Mouse (Mus musculus) left cerebral cortex, adult 2 months (tissue): ENCODE data around the gene Slc26a9. TPM values are rescaled to one million over a fixed set of nuclear protein-coding genes. Genes with fewer than 3 reads are reported as not detected.
A peak's percentile ranks its signal among the peaks of the same experiment; 100 is the strongest.

Source experiments
- DNase-seq, 2 experiments: peaks; one replicate each; pipeline ENCODE4 v3.0.0; 2021 to 2022; ENCODE audit warnings: low spot score in 2 of 2, mixed read lengths in 1 of 2; ENCODE audit errors: extremely low spot score in 1 of 2
- H3K27ac ChIP-seq: fragments of 200-600 bp; 2 replicates; pipeline ENCODE4 v1.8.1; 2022
- H3K4me3 ChIP-seq: fragments of 200-600 bp; 2 replicates; pipeline ENCODE4 v1.8.1; 2022
- CTCF ChIP-seq: fragments of 200-600 bp; IDR thresholded peaks from 2 replicates; pipeline ENCODE4 v1.8.1; 2022; ENCODE audit warnings: antibody characterized with exemption, mild to moderate bottlenecking, moderate library complexity
- intact Hi-C: fragments of 180-260 bp; cut with DNase I; formaldehyde crosslinking; loops from one replicate; pipeline ENCODE4 v1.15.1; 2025
- total RNA-seq, 2 experiments: library from RNA; stranded (reverse); gene quantifications; 2 replicates each; pipeline ENCODE4 v1.2.3; 2021

Gene Slc26a9
- total RNA-seq, 2 experiments from 2014 or later: 0.09 TPM; not detected in 1

DNA sequence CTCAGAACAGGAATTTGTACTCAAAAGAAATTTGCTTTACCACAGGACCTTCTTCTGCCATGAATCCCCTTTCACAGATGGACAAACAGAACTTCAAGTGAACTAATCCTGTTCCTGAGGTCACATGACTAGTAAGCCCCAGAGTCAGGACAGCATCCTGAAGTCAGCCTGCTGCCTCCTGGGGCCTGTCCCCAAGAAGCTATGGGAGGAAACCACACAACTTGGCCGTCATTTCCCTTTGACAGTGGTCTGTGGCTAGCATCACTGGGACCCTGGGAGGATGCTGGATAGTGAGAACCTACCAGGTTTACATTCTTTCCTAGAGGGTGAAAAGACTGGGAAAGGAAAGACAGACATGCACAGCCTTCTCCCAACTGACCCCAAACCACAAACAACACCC is 5.1 kb upstream of the Slc26a9 start:
- intact Hi-C loops: no loop called here

DNA sequence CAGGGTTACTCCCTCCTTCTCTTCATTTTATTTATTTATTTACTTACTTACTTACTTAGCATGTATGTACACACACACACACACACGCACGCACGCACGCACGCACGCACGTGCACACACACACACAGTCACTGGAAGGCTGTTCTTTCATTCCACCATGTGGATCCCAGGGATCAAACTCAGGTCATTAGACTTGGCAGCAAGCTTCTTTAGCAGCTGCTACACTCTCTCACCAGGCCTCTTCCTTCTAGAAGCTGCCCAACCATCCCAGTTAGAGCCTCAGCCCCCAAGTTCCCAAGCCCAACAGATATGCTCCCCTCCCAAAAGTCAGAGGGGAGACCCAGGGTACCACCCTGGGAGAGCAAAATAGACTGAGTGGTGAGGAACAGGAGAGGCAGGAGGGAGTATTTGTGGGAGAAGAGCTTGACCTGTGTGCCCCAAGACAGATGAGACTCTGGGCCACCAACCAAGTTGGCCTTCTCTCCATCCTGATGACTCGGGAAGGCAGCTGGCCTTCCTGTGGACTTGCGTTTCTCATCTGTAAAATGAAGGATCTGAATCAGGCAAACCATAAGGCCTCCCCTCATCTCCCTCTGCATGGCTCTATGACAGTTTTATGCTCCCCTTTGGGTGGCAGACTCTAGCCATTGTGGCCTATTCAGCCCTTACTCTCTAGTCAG is 4.2 kb upstream of the Slc26a9 start:
- DNase-seq: no peak
- intact Hi-C loops: no loop called here
- H3K27ac ChIP-seq: no peak overlapping the region
- TF ChIP-seq CTCF: no peak
- H3K4me3 ChIP-seq: no peak overlapping the region

More for the DNA sequence above, 5.1 kb upstream of the Slc26a9 start:
- no peak overlapping the region for H3K4me3 ChIP-seq
- DNase-seq: no peak
- H3K27ac ChIP-seq: no peak overlapping the region
- TF ChIP-seq CTCF: no peak

- intact Hi-C loops: no loop called here
- no peak for TF ChIP-seq CTCF
- Histone ChIP-seq H3K27ac (no peak overlapping the region), H3K4me3 (no peak overlapping the region)
- DNase-seq: no peak
Measured at GRCm38 (mm10) chr1:131745391-131745790, 1.6 kb downstream of the Slc26a9 start.

- no peak overlapping the region for H3K27ac ChIP-seq
- H3K4me3 ChIP-seq: no peak overlapping the region
- no peak for TF ChIP-seq CTCF
- intact Hi-C loops: no loop called here
- no peak for DNase-seq
Measured at GRCm38 (mm10) chr1:131747761-131748160, 3.9 kb downstream of the Slc26a9 start.

DNA sequence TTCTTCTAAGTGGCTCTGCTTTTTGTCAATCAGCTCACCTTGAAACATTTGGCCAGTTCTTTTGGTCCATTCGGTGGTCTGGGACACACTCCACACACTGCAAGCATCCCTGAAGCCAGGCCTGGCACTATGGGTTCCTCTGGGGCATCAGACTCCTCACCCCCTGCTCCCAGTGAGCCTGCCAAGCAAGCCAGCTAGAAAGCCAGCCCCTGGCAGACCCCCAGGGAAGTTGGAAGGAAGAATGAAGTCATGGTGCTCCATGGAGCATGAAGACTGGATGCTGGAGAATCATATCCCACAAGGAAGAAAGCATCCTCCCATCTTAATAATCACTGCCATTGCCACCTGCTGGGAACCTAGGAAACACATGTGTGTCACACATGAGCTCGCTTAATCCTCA is 4.8 kb downstream of the Slc26a9 start:
- Histone ChIP-seq H3K27ac (no peak overlapping the region), H3K4me3 (no peak overlapping the region)
- no peak for DNase-seq
- intact Hi-C loops: no loop called here
- no peak for TF ChIP-seq CTCF

DNA sequence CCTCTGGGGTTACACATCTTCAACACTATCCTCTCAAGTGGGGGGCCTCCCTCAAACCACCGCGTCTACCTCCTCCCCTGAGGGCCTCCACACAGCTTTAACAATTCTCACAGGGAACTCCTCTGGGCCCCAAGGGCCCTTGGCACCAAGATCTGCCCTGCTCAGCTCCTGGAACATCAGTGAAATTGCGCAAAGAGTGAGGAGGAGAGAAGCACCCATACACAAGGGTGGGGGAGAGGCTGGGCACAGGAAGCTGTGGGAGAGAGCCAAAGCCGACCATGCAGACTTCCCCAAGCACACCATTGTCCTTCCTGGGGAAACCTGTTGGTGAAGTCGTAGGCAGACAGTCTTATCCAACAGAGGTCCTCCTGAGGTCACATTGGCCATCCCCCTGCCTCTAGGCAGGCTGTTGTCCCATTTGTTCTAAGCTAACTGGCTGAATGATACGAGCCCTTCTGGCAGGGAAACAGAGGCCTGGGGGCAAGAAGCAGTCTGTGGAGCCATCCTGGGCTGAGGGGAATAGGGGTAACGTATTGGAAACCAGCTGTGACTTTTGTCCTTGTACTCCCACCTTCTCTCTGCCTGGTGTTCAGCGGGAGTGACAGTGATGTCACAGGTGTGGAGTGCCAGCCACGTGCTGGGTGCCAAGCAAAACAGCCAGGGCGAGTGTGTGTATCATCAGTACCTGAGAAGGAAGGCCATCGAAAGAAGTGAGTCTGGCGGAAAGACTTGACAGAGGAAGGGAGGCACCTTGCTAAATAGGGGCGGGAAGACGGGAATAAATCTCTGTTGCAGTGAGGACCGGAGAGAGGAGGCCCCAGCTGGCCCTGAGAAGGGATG is 6.1 kb downstream of the Slc26a9 start:
- intact Hi-C loops: no loop called here
- no peak for TF ChIP-seq CTCF
- Histone ChIP-seq H3K27ac (no peak overlapping the region), H3K4me3 (no peak overlapping the region)
- no peak for DNase-seq

DNA sequence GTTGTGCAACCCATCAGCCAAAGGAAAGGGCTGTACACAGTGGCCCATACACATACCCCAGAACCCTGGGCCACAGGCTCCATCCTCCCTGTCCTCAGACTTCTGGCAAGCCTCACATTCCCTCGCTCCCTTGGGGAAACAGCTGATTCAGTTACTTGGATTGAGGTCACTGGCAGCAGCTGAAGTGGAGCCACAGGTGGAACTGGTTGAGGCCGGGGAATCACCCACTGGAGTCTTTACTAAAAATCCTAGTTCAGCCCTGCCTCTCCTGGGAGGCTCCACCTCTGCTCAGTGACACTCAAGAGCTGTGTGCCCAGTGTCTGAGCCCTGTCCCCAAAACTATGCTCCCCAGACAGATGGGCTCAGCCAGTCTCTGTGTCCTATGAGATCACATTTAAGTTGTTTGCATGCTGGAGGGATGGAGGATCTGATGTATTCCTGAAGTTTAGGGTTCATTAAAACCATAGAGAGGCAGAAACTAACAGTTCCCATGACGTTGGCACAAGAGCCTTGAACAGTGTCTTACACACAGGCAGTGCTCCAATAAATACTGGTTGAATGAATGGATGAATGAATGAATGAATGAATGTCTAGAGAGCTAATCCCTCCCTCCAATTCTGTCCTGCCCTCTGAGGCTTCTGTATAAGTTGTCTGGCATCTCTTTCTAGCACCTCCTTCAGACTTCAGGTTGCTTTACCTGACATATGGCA is 7.5 kb downstream of the Slc26a9 start:
- no peak for DNase-seq
- no peak for TF ChIP-seq CTCF
- Histone ChIP-seq H3K27ac (no peak overlapping the region), H3K4me3 (no peak overlapping the region)
- intact Hi-C loops: no loop called here

DNA sequence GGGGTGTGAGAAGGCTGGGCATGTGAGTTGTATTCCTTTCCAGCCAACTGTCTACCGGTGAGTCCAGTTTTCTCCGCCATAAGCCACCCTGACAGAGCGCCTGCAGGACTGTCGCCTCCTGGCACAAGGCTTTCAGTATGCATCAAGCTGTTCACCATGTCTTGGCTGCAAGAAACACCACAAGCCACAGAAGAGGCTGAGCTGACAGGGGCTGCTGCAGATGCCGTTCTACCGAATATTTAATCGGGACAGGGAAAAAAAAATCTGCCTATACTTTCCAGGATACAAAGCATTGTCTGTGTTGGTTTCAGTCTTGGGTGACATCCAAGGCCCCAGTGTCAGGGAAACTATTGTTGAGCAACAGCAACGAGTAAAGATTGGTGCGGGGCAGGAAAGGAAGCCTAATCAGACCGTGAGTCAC is 8.1 kb downstream of the Slc26a9 start:
- DNase-seq: no peak
- intact Hi-C loops: no loop called here
- no peak overlapping the region for H3K27ac ChIP-seq
- H3K4me3 ChIP-seq: no peak overlapping the region
- no peak for TF ChIP-seq CTCF

DNA sequence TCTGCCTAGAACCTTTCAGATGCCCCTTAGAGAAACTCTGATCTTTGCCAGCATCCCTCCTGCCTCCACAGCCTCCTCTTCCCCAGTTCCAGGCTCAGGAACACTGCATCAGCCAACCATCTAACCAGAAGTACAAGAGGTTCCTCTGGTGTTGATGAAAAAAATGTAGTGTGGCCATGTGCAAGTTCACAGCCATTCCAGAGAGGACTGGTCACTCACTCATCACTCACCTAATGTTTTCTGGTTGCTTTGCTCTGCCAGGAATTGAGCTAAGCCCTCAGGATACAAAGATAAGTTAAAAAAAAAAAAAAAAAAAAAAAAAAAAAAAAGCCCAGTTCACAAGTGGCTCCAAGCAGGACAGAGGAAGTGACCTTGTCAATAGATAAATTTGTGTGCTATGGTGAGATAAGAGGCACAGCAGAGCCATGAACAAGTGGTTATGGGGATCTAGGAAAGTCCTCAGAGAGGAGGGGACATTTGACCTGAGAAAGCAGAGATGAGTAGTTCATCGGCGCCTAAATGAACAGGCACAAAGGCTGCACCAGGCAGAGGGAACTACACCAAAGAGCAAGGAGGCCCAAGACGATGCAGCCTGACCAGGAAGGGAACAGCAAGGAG is 10.5 kb downstream of the Slc26a9 start:
- DNase-seq: no peak
- intact Hi-C loops: no loop called here
- H3K4me3 ChIP-seq: no peak overlapping the region

DNA sequence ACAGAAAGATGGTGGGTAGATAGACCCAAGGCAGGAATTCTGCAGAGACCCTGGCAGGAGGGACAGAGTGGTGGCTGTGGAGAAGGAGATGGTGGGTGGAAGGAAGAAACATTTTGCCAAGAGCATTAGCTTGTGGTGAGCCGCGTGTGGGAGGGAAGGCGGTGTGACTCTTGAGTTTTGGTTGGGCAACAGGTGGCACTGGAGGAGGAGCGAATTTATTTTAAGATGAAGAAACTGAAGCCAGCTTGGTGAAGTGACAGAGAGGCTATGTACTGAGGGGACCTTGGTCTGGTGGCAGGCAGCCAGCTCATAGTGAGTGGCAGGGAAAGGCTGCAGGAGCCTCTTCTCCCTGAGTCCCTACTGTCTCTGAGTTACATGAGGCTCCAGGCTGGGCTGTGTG is 11.1 kb downstream of the Slc26a9 start:
- no peak overlapping the region for H3K4me3 ChIP-seq
- peak; percentile 59 to 65 for DNase-seq
- intact Hi-C loops: no loop called here
- TF ChIP-seq CTCF: no peak
- no peak overlapping the region for H3K27ac ChIP-seq

More for the DNA sequence above, 10.5 kb downstream of the Slc26a9 start:
- TF ChIP-seq CTCF: no peak
- H3K27ac ChIP-seq: no peak overlapping the region

- Histone ChIP-seq H3K27ac (no peak overlapping the region), H3K4me3 (no peak overlapping the region)
- no peak for TF ChIP-seq CTCF
- DNase-seq: no peak
- intact Hi-C loops: no loop called here
Measured at GRCm38 (mm10) chr1:131757211-131757610, 13.4 kb downstream of the Slc26a9 start.

- DNase-seq: no peak
- Histone ChIP-seq H3K27ac (no peak overlapping the region), H3K4me3 (no peak overlapping the region)
- no peak for TF ChIP-seq CTCF
- intact Hi-C loops: no loop called here
Measured at GRCm38 (mm10) chr1:131758796-131759195, 15.0 kb downstream of the Slc26a9 start.
